Mouse (Mus musculus) midbrain, embryonic 16.5 days (tissue): ENCODE measurements at regions not wholly inside any gene's neighbourhood (a gene's known extent, or its start where the extent isn't known, plus 50 kb on each side); places are given as distances from the start of the nearest gene placed in this dataset.

Experiments
- ATAC-seq: fragments of 200-750 bp; cut with Nextera tagmentation; 2 replicates; pipeline ENCODE4 v1.8.0; 2017; ENCODE audit warnings: moderate TSS enrichment
- H3K27ac ChIP-seq: fragments of 300-500 bp; sonication (generic); 2 replicates; pipeline ENCODE4 v1.5.1; 2014; ENCODE audit warnings: mild to moderate bottlenecking, low read length, mixed read lengths
- H3K27me3 ChIP-seq: fragments of 300-500 bp; sonication (generic); 2 replicates; pipeline ENCODE4 v1.6.1; 2014; ENCODE audit warnings: low read depth, low read length, mixed read lengths; ENCODE audit not compliant: control insufficient read depth, insufficient read depth
- H3K36me3 ChIP-seq: fragments of 300-500 bp; sonication (generic); 2 replicates; pipeline ENCODE4 v1.6.1; 2014; ENCODE audit warnings: mild to moderate bottlenecking, low read length, moderate library complexity, mixed read lengths; ENCODE audit not compliant: control insufficient read depth, insufficient read depth
- H3K4me1 ChIP-seq: fragments of 300-500 bp; sonication (generic); 2 replicates; pipeline ENCODE4 v1.6.1; 2014; ENCODE audit warnings: mild to moderate bottlenecking, low read length, mixed read lengths; ENCODE audit not compliant: control insufficient read depth, insufficient read depth
- H3K4me2 ChIP-seq: fragments of 300-500 bp; sonication (generic); 2 replicates; pipeline ENCODE4 v1.6.1; 2014; ENCODE audit warnings: mild to moderate bottlenecking, low read length, mixed read lengths
- H3K4me3 ChIP-seq: fragments of 300-500 bp; sonication (generic); 2 replicates; pipeline ENCODE4 v1.5.1; 2014; ENCODE audit warnings: low read depth, mild to moderate bottlenecking, low read length, moderate library complexity, mixed read lengths
- H3K9ac ChIP-seq: fragments of 300-500 bp; sonication (generic); 2 replicates; pipeline ENCODE4 v1.6.1; 2014; ENCODE audit warnings: low read depth, low read length, mixed read lengths
- H3K9me3 ChIP-seq: fragments of 300-500 bp; sonication (generic); replicated peaks from 2 replicates; pipeline ENCODE4 v1.6.1; 2014; ENCODE audit warnings: mild to moderate bottlenecking, low read length, mixed read lengths; ENCODE audit not compliant: control insufficient read depth, poor library complexity, severe bottlenecking
- WGBS: fragments of 180-500 bp; shearing (Covaris S2); extraction: QIAGEN DNeasy Blood & Tissue Kit; methylation state at CpG from one replicate; pipeline ENCODE4 v1.1.7; 2014; 5-methylcytosine and 5-hydroxymethylcytosine counted together

GRCm38 (mm10) chr12:14415543-14416181, 263.8 kb upstream of the Fam84a start:
- Histone ChIP-seq H3K4me3 (no peak overlapping the region), H3K27me3 (no peaks in the 10 kb centered on the region), H3K36me3 (no peaks in the 10 kb centered on the region), H3K27ac (no peak overlapping the region), H3K9me3 (peaks cover 3% of the 10 kb centered on the region; the same call in 1 of the 2 replicates), H3K4me2 (no peak overlapping the region), H3K4me1 (no peaks in the 10 kb centered on the region), H3K9ac (no peak overlapping the region)
- 93% methylated on average over 3 of the region's 3 CpGs for WGBS
- ATAC-seq = no peak

GRCm38 (mm10) chr12:14411102-14411501, 259.2 kb upstream of the Fam84a start:
- no peak overlapping the region for H3K27ac ChIP-seq
- H3K9ac ChIP-seq = no peak overlapping the region
- H3K4me2 ChIP-seq = no peak overlapping the region
- no peaks in the 10 kb centered on the region for H3K9me3 ChIP-seq
- H3K4me1 ChIP-seq = no peaks in the 10 kb centered on the region
- WGBS = 95% methylated on average over 1 of the region's 1 CpGs
- H3K4me3 ChIP-seq = no peak overlapping the region
- no peaks in the 10 kb centered on the region for H3K27me3 ChIP-seq
- ATAC-seq = no peak
- no peaks in the 10 kb centered on the region for H3K36me3 ChIP-seq

GRCm38 (mm10) chr12:14405796-14406195, 253.9 kb upstream of the Fam84a start:
- Histone ChIP-seq H3K36me3 (no peaks in the 10 kb centered on the region), H3K27ac (no peak overlapping the region), H3K9ac (no peak overlapping the region), H3K4me3 (no peak overlapping the region), H3K4me2 (no peak overlapping the region), H3K27me3 (no peaks in the 10 kb centered on the region), H3K4me1 (no peaks in the 10 kb centered on the region), H3K9me3 (no peaks in the 10 kb centered on the region)
- no peak for ATAC-seq
- WGBS = 94% methylated on average over 1 of the region's 1 CpGs

GRCm38 (mm10) chr12:14376211-14376610, 224.4 kb upstream of the Fam84a start:
- Histone ChIP-seq H3K4me1 (no peaks in the 10 kb centered on the region), H3K4me2 (no peak overlapping the region), H3K27ac (no peak overlapping the region), H3K9ac (no peak overlapping the region), H3K36me3 (no peaks in the 10 kb centered on the region), H3K4me3 (no peak overlapping the region), H3K27me3 (no peaks in the 10 kb centered on the region), H3K9me3 (no peaks in the 10 kb centered on the region)
- 91% methylated on average over 6 of the region's 6 CpGs for WGBS
- ATAC-seq = no peak

GRCm38 (mm10) chr12:14338244-14338799, 186.5 kb upstream of the Fam84a start:
- Histone ChIP-seq H3K9me3 (no peaks in the 10 kb centered on the region), H3K9ac (no peak overlapping the region), H3K27ac (no peak overlapping the region), H3K4me1 (no peaks in the 10 kb centered on the region), H3K27me3 (no peaks in the 10 kb centered on the region), H3K36me3 (no peaks in the 10 kb centered on the region), H3K4me3 (no peak overlapping the region), H3K4me2 (no peak overlapping the region)
- no peak for ATAC-seq
- WGBS = 53% methylated on average over 5 of the region's 5 CpGs

- H3K36me3 ChIP-seq = no peaks in the 10 kb centered on the region
- H3K4me3 ChIP-seq = no peak overlapping the region
- no peak for ATAC-seq
- H3K4me1 ChIP-seq = no peaks in the 10 kb centered on the region
- H3K9ac ChIP-seq = no peak overlapping the region
- H3K4me2 ChIP-seq = no peak overlapping the region
- 59% methylated on average over 3 of the region's 3 CpGs for WGBS
- H3K27me3 ChIP-seq = no peaks in the 10 kb centered on the region
- H3K27ac ChIP-seq = no peak overlapping the region
- H3K9me3 ChIP-seq = no peaks in the 10 kb centered on the region
These were observed 186.0 kb upstream of the Fam84a start for GRCm38 (mm10) chr12:14337813-14338212.

- H3K27me3 ChIP-seq = no peaks in the 10 kb centered on the region
- H3K9me3 ChIP-seq = no peaks in the 10 kb centered on the region
- no peak for ATAC-seq
- no peaks in the 10 kb centered on the region for H3K4me1 ChIP-seq
- WGBS = 93% methylated on average over 3 of the region's 3 CpGs
- H3K27ac ChIP-seq = no peak overlapping the region
- no peaks in the 10 kb centered on the region for H3K36me3 ChIP-seq
- H3K4me2 ChIP-seq = no peak overlapping the region
- H3K4me3 ChIP-seq = no peak overlapping the region
- H3K9ac ChIP-seq = no peak overlapping the region
These were observed 166.8 kb upstream of the Fam84a start for GRCm38 (mm10) chr12:14318693-14319092.

- no peak for ATAC-seq
- WGBS = 91% methylated on average over 2 of the region's 2 CpGs
- H3K4me1 ChIP-seq = no peaks in the 10 kb centered on the region
- no peaks in the 10 kb centered on the region for H3K36me3 ChIP-seq
- no peak overlapping the region for H3K9ac ChIP-seq
- no peak overlapping the region for H3K4me3 ChIP-seq
- H3K4me2 ChIP-seq = no peak overlapping the region
- no peaks in the 10 kb centered on the region for H3K27me3 ChIP-seq
- H3K27ac ChIP-seq = no peak overlapping the region
- H3K9me3 ChIP-seq = no peaks in the 10 kb centered on the region
These were observed 164.5 kb upstream of the Fam84a start for GRCm38 (mm10) chr12:14316392-14316791.

GRCm38 (mm10) chr12:14315780-14316179, 163.9 kb upstream of the Fam84a start:
- no peak overlapping the region for H3K4me3 ChIP-seq
- H3K9me3 ChIP-seq = no peaks in the 10 kb centered on the region
- H3K4me1 ChIP-seq = no peaks in the 10 kb centered on the region
- no peak for ATAC-seq
- 62% methylated on average over 5 of the region's 5 CpGs for WGBS
- no peak overlapping the region for H3K27ac ChIP-seq
- no peaks in the 10 kb centered on the region for H3K36me3 ChIP-seq
- no peaks in the 10 kb centered on the region for H3K27me3 ChIP-seq
- H3K4me2 ChIP-seq = no peak overlapping the region
- no peak overlapping the region for H3K9ac ChIP-seq
